Mouse (Mus musculus) bone marrow, adult 2 months (tissue): ENCODE results near the gene Wbp1l.

Experiments
- CTCF ChIP-seq: fragments of 200-500 bp; IDR thresholded peaks from 2 replicates; pipeline ENCODE4 v1.5.1; 2011; ENCODE audit warnings: low read length, control low read depth; ENCODE audit not compliant: control insufficient read depth, insufficient read depth
- POLR2A ChIP-seq: fragments of 200-500 bp; IDR thresholded peaks from 2 replicates; pipeline ENCODE4 v1.6.1; 2011; ENCODE audit warnings: low read depth, mild to moderate bottlenecking, control low read depth, low read length, borderline replicate concordance; ENCODE audit not compliant: control insufficient read depth

- TF ChIP-seq CTCF (no peak), POLR2A (no peak)
These were observed 69.4 kb downstream of the Wbp1l start for GRCm38 (mm10) chr19:46668263-46668662.
